Mouse (Mus musculus) heart, adult 10 weeks (tissue): ENCODE measurements around the gene Ascc1. TPM values are rescaled to one million over a fixed set of nuclear protein-coding genes. Genes with fewer than 3 reads are reported as not detected.

Source experiments
- polyA plus RNA-seq: library from polyadenylated mRNA; stranded (reverse); fragments of 350-450 nt; fragmentation: Illumina TruSeq; extraction: RNeasy Lipid Tissue Mini Kit (QIAGEN cat#74804); gene quantifications from one replicate; pipeline ENCODE4 v1.2.3, GENCODE M21; 2014; ENCODE audit warnings: low read depth, low replicate concordance

Gene Ascc1
- 27.1 TPM for polyA plus RNA-seq

DNA sequence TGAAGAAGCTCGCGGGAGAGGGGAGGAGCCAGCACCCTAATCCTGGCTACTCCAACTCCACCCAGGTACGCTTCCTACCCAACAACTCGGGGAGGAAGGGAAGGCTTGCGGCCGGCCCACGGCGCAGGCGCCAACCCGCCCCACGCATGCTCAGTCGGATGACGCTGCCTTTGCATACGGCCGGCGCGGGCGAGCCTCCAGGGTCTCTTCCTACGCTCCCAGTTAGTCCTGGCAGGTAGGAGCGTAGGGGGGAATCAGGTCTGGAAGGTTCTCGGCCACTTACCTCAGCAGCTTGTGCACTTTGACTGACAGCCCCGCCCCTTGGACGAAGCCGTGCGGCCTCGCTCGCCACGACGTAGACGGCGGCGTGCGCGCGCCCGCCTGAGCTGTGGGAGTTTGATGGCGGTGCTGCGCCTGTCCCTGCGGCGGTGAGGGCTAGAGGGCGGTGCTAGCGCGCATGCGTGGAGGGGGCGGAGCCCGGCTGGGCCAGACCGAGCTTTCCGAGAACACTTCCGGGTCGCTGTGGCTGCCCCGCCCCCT is at the start of gene Ascc1, which contains the start of gene Anapc16:
Gene Ascc1 (plus strand): TSS at position 133 of the 540 bp plus-strand sequence.
Gene Anapc16 (minus strand): TSS at position 463 of the 540 bp plus-strand sequence.

GRCm38 (mm10) chr10:60106146-60106530 is 103.5 kb downstream of the Ascc1 start, which contains the start of gene Spock2:
Gene Spock2 (plus strand): TSS chr10:60106219.

Other genes with a start within 250 kb of the Ascc1 start
- 26.8 TPM for gene Dnajb12, start 123.2 kb upstream of the Ascc1 start, polyA plus RNA-seq
- gene Ddit4, start 51.0 kb upstream of the Ascc1 start, polyA plus RNA-seq = 69.6 TPM
- 56.6 TPM for gene Anapc16, start 330 bp downstream of the Ascc1 start, polyA plus RNA-seq
- gene Spock2, start 103.4 kb downstream of the Ascc1 start, polyA plus RNA-seq = 10.8 TPM
- 1.1 TPM for gene Chst3, start 216.5 kb downstream of the Ascc1 start, polyA plus RNA-seq